Mouse (Mus musculus) inflammation-experienced regulatory T-cells (primary cell): Measurements from ENCODE around the gene Tm9sf4. TPM values are rescaled to one million over a fixed set of nuclear protein-coding genes. Genes with fewer than 3 reads are reported as not detected.

Source experiments
- polyA plus RNA-seq, 2 experiments: library from polyadenylated mRNA; unstranded; fragments of 100-300 nt; shearing (Covaris generic); gene quantifications; one replicate each; pipeline ENCODE4 v1.2.1; 2017

The Tm9sf4 gene
- polyA plus RNA-seq: 10 to 100 TPM; 38.2 to 56.3 TPM

DNA sequence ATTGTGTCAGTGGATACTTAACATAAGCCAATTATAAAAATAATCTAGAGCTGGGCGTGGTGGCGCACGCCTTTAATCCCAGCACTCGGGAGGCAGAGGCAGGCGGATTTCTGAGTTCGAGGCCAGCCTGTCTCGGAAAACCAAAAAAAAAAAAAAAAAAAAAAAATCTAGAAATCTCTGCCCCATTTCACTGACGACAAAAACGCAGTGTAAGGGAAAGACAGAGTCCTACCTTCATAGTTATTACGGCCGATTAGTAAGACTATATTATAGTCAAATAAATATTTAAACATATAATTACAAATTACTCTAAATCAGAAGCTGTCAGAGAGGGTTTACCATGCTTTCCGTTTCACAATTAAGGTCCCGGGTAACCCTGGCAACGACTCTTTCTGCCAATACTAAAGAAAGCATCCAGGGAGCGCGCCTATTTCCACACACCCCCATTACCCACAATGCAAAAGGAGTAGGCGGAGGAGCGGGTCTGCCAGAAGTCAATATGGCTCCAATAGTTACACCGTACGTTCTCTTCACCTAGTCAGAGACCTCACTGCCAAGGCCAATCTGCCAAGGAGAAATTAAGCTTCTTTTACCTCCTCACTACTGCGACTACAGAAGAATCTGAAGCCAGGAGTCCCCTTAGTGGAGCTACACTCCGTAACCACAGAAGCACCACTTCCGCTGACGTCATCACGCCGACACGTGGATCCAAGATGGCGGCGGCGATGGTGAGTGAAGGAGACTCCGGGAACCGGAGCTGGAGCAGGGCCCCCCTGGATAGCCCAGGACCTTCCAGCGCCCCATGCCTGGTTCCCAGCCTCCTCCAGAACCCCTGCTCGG is at the start of gene Tm9sf4:
TSS of gene Tm9sf4 (plus strand) at position 460 of the 840 bp plus-strand sequence.

GRCm38 (mm10) chr2:153224946-153225594 is 64.0 kb downstream of the Tm9sf4 start, which contains the start of gene Tspyl3:
TSS of gene Tspyl3 (minus strand) at chr2:153225441.

GRCm38 (mm10) chr2:153241250-153242014 is 80.3 kb downstream of the Tm9sf4 start, which contains the start of the genes Plagl2 and Pofut1:
TSS of gene Plagl2 (minus strand) at chr2:153241426.
TSS of gene Pofut1 (plus strand) at chr2:153241533.

Other genes starting within 250 kb of the Tm9sf4 start
- gene Mylk2, start 250.0 kb upstream of the Tm9sf4 start, polyA plus RNA-seq: under 1 TPM in 1 of 2 experiments, not detected in 1; 0.24 TPM
- under 1 TPM; 0.52 to 0.65 TPM for gene Foxs1, start 228.1 kb upstream of the Tm9sf4 start, polyA plus RNA-seq
- under 1 TPM in 1 of 2 experiments, not detected in 1; 0.60 TPM for gene Dusp15, start 209.6 kb upstream of the Tm9sf4 start, polyA plus RNA-seq
- gene Ttll9, start 198.8 kb upstream of the Tm9sf4 start, polyA plus RNA-seq: 1 to 10 TPM in 1 of 2 experiments, under 1 TPM in 1; 0.71 to 1.8 TPM
- gene Pdrg1, start 145.9 kb upstream of the Tm9sf4 start, polyA plus RNA-seq: 100 to 1,000 TPM; 159 to 166 TPM
- gene Xkr7, start 129.5 kb upstream of the Tm9sf4 start, polyA plus RNA-seq: under 1 TPM in 1 of 2 experiments, not detected in 1; 0.21 TPM
- gene Ccm2l, start 95.3 kb upstream of the Tm9sf4 start, polyA plus RNA-seq: not detected
- 1 to 10 TPM in 1 of 2 experiments, under 1 TPM in 1; 0.43 to 3.5 TPM for gene Hck, start 52.8 kb upstream of the Tm9sf4 start, polyA plus RNA-seq
- gene Tspyl3, start 64.1 kb downstream of the Tm9sf4 start, polyA plus RNA-seq: 10 to 100 TPM; 31.2 to 41.0 TPM
- 10 to 100 TPM; 16.7 to 23.2 TPM for gene Plagl2, start 80.1 kb downstream of the Tm9sf4 start, polyA plus RNA-seq
- gene Pofut1, start 80.2 kb downstream of the Tm9sf4 start, polyA plus RNA-seq: 10 to 100 TPM; 20.7 to 23.1 TPM
- 10 to 100 TPM; 10.8 to 21.5 TPM for gene Kif3b, start 130.1 kb downstream of the Tm9sf4 start, polyA plus RNA-seq
- gene Asxl1, start 184.5 kb downstream of the Tm9sf4 start, polyA plus RNA-seq: 10 to 100 TPM; 46.2 to 68.5 TPM